Mouse (Mus musculus): Measurements from ENCODE around the gene Cs. TPM values are rescaled to one million over a fixed set of nuclear protein-coding genes. Genes with fewer than 3 reads are reported as not detected.
A peak's percentile ranks its signal among the peaks of the same experiment; 100 is the strongest.

Gene Cs
- total and polyA plus RNA-seq, 3 experiments, result 133 to 256 (median 161) TPM

DNA sequence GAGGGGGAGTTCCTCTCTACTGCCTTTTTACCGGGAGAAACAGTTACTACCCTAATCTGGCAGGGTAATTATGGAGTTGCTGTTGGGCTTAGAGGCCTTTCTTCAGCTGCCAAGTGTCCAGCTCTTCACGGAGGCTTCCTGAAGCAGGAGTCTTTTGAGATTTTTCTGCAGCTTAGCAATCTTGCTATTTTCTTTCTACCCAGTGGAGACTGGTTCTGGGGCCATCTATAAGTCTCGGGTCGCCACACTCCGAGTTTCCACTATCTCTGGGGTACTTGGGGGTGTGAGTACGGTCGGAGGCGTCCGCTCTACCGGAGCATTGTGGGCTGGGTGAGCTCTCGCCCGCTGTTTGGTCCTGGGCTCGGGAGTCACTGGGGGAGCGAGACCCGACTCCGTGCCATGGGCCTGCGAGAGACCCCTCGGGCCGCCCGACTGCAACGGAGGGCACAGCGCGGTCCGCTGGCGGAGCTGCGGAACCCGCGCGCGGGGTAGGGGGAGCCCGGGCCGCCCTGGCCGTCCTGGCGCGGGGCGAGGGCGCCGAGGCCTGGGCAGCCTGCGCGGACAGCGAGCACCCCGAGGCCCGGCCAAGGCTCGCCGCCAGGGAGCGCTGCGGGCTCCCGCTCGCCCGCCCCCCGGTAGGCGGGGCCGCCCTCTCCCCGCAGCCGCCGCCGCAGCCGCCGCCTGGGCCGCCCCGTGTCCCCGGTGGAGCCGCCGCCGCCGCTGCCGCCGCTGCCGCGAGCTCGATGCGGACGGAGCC is 39.1 kb downstream of the Cs start, which contains the start of gene Ankrd52 (continued):
- TF ChIP-seq USF2 (IDR thresholded peaks at IDR 0.05; ENCODE audit: borderline replicate concordance in 1 of 2, insufficient read depth in 1 of 2, low read depth in 1 of 2, low read length in 2 of 2) (no peak), TAL1 (IDR thresholded peaks at IDR 0.05; ENCODE audit: low read length) (no peak), RCOR1 (IDR thresholded peaks at IDR 0.05; ENCODE audit: low read depth, low read length) (no peak), JUND (IDR thresholded peaks at IDR 0.05; ENCODE audit: low read depth, low read length) (no peak)

DNA sequence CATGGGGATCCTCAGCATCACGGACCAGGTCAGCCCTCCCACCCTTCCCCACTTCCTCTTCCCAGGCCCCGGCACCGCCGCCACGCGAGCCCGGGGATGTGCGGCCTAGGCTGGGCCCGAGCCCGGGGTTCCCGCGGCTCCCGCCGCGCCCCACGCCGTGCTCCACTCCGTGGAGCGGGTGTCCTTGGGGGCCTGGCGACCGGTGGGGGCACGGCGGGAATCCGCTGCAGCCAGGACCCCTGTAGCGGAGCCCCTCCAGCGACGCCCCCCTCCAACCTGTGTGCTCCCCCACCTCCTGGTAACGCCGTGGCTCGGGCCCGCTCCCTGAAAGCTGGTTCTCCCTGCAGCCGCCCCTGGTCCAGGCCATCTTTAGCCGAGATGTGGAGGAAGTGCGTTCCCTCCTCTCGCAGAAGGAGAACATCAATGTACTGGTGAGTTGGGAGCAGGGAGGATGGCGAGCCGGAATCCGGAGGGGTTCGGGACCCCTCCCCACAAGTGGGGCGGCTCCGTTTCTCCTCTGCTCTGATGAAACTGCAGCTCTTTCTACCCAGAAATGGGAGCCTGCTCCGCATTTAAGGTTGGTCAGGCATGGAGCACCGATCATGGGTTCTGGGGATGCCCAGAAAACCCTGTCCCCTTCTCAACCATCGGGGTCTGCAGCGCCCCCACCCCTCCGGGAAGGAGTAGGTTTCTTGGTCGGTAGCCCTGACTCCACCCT is 39.8 kb downstream of the Cs start:
- H3K27ac ChIP-seq (ENCODE audit: control insufficient read depth, low read depth, low read length), result peak overlapping the region; percentile 26
- no peak for TF ChIP-seq SIN3A (IDR thresholded peaks at IDR 0.05; ENCODE audit: low read length)
- TF ChIP-seq USF2 (IDR thresholded peaks at IDR 0.05; ENCODE audit: borderline replicate concordance in 1 of 2, insufficient read depth in 1 of 2, low read depth in 1 of 2, low read length in 2 of 2), result no peak
- TF ChIP-seq BHLHE40 (IDR thresholded peaks at IDR 0.05; ENCODE audit: borderline replicate concordance, low read depth, low read length), result no peak
- peak; percentile 77; the same call in 1 of the 2 replicates for TF ChIP-seq CHD1 (IDR thresholded peaks at IDR 0.05; ENCODE audit: low read depth, low read length)
- no peak for TF ChIP-seq JUND (IDR thresholded peaks at IDR 0.05; ENCODE audit: low read depth, low read length)
- TF ChIP-seq MAFK (IDR thresholded peaks at IDR 0.05; ENCODE audit: borderline replicate concordance, low read depth, low read length), result no peak
- no peak for TF ChIP-seq NELFE (IDR thresholded peaks at IDR 0.05; ENCODE audit: low read depth, low read length)
- TF ChIP-seq TCF12 (IDR thresholded peaks at IDR 0.05; ENCODE audit: low read depth, low read length), result peak; percentile 15; the same call in 1 of the 2 replicates
- 0 out of 2 replicates have a peak, but pooled peaks have one; percentile 22 for TF ChIP-seq ELF1 (IDR thresholded peaks at IDR 0.05; ENCODE audit: low read depth, low read length)
- no peak for TF ChIP-seq TBP (IDR thresholded peaks at IDR 0.05; ENCODE audit: low read depth, low read length)
- no peak for TF ChIP-seq NRF1 (IDR thresholded peaks at IDR 0.05; ENCODE audit: insufficient read depth, low read depth, low read length, poor library complexity, severe bottlenecking)
- TF ChIP-seq UBTF (IDR thresholded peaks at IDR 0.05; ENCODE audit: borderline replicate concordance, insufficient read depth, low read depth, low read length), result peak; percentile 99
- no peak for TF ChIP-seq ZMIZ1 (IDR thresholded peaks at IDR 0.05; ENCODE audit: low read depth, low read length)
- TF ChIP-seq SMC3 (IDR thresholded peaks at IDR 0.05; ENCODE audit: low read depth, low read length), result no peak
- TF ChIP-seq POLR2A (IDR thresholded peaks at IDR 0.05; ENCODE audit: control insufficient read depth in 1 of 2, insufficient read depth in 1 of 2, low read depth in 1 of 2, low read length in 2 of 2, poor library complexity in 1 of 2), result peak in 1 of 2 experiments; percentile 24; a peak in 2 of 4 replicates
- TF ChIP-seq TAL1 (IDR thresholded peaks at IDR 0.05; ENCODE audit: low read length), result no peak
- TF ChIP-seq GABPA (IDR thresholded peaks at IDR 0.05; ENCODE audit: low read depth, low read length), result no peak
- TF ChIP-seq MYC (IDR thresholded peaks at IDR 0.05; ENCODE audit: low read depth, low read length), result no peak
- no peak for TF ChIP-seq E2F4 (IDR thresholded peaks at IDR 0.05; ENCODE audit: borderline replicate concordance, low read depth, low read length)
- TF ChIP-seq EP300 (IDR thresholded peaks at IDR 0.05; ENCODE audit: low read depth in 1 of 2, low read length in 2 of 2), result no peak
- no peak for TF ChIP-seq GATA1 (IDR thresholded peaks at IDR 0.05; ENCODE audit: low read depth, low read length)
- TF ChIP-seq ZC3H11A (IDR thresholded peaks at IDR 0.05; ENCODE audit: low read depth, low read length), result no peak
- TF ChIP-seq CTCF (IDR thresholded peaks at IDR 0.05 in 2 of 3, conservative IDR thresholded peaks at IDR 0.05 in 1 of 3; ENCODE audit: control insufficient read depth in 1 of 3, insufficient read depth in 1 of 3, low read depth in 2 of 3, low read length in 3 of 3, poor library complexity in 1 of 3, severe bottlenecking in 1 of 3), result peak in 2 of 3 experiments; percentile 13 to 35; a peak in 3 of 6 replicates
- no peak for TF ChIP-seq RAD21 (IDR thresholded peaks at IDR 0.05; ENCODE audit: low read depth, low read length)
- TF ChIP-seq MXI1 (IDR thresholded peaks at IDR 0.05; ENCODE audit: low read depth, low read length), result 0 out of 2 replicates have a peak, but pooled peaks have one; percentile 14
- TF ChIP-seq ETS1 (IDR thresholded peaks at IDR 0.05; ENCODE audit: low read depth, low read length), result no peak
- no peak for TF ChIP-seq MYB (IDR thresholded peaks at IDR 0.05; ENCODE audit: low read depth, low read length)
- no peak for TF ChIP-seq MAX (IDR thresholded peaks at IDR 0.05; ENCODE audit: low read length)
- TF ChIP-seq HCFC1 (IDR thresholded peaks at IDR 0.05; ENCODE audit: low read depth, low read length), result no peak; the same call in 1 of the 2 replicates
- TF ChIP-seq USF1 (IDR thresholded peaks at IDR 0.05; ENCODE audit: low read depth, low read length), result no peak
- no peak for TF ChIP-seq KAT2A (conservative IDR thresholded peaks at IDR 0.05; ENCODE audit: low read depth, low read length)

More for the DNA sequence above, 39.8 kb downstream of the Cs start:
- DNase-seq (ENCODE audit: low read depth, low spot score), result peak; percentile 58
- Histone ChIP-seq H3K4me1 (ENCODE audit: control insufficient read depth in 1 of 2, insufficient read depth in 2 of 2, low read length in 2 of 2) (peaks cover 0 to 14% of the 10 kb centered on the region in 2 experiments), H3K27me3 (ENCODE audit: control insufficient read depth in 1 of 2, insufficient read depth in 2 of 2, low read length in 2 of 2) (no peaks in the 10 kb centered on the region), H3K79me2 (ENCODE audit: control insufficient read depth, insufficient read depth, low read length, poor library complexity) (peaks cover 22% of the 10 kb centered on the region), H3K9me3 (replicated peaks; ENCODE audit: insufficient read depth, low read length) (no peaks in the 10 kb centered on the region), H3K36me3 (ENCODE audit: control insufficient read depth in 1 of 2, insufficient read depth in 2 of 2, low read length in 2 of 2) (peaks cover 2 to 8% of the 10 kb centered on the region in 2 experiments), H3K9ac (ENCODE audit: control insufficient read depth, low read depth, low read length, poor library complexity, severe bottlenecking) (peak overlapping the region; percentile 97), H3K4me3 (ENCODE audit: control insufficient read depth in 1 of 2, insufficient read depth in 1 of 2, low read depth in 2 of 2, low read length in 2 of 2) (peak overlapping the region; percentile 90 to 99)
